Mouse (Mus musculus): ENCODE measurements at regions not wholly inside any gene's neighbourhood (a gene's known extent, or its start where the extent isn't known, plus 50 kb on each side); places are given as distances from the start of the nearest gene placed in this dataset.
"Not testable (repeated sequence)": the region's sequence is repeated elsewhere in the genome, so short reads cannot be mapped to it uniquely, and the experiment has no call there.

DNA sequence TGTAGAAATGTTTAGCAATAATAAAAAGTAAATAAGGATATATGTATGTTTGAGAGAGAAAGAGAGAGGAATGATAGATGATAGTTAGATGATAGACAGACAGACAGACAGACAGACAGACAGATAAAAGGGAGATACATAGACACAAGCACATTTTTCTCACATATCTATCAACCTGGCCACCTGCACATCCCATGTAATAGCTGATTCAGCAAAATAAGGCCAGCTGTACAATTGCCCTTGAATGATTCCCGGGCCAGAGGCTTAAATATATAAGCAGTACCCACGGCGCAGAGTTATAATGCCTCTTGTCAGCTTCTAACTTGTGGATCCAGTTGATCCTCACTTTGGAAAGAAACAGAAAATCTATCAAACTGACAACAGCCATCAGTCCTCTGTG lies 178.5 kb downstream of the Tmem114 start:
- DNase-seq = no peak

DNA sequence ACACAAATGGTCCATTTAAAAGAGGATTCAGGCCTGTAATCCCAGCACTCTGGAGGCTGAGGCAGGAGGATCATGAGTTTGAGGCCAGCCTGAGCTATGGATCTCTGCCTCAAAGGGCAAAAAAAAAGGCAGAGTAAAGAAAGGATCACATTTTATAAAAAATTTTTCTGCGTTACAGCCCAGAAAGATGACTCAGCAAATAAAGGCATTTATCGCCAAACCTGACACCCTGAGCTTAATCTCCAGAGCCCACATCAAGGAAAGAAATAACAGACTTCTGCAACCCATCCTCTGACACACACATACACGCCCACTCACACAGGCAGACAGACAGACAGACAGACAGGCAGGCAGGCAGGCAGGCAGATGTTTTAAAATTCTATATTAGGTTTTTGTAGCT lies 179.3 kb downstream of the Tmem114 start:
- DNase-seq = no peak

DNA sequence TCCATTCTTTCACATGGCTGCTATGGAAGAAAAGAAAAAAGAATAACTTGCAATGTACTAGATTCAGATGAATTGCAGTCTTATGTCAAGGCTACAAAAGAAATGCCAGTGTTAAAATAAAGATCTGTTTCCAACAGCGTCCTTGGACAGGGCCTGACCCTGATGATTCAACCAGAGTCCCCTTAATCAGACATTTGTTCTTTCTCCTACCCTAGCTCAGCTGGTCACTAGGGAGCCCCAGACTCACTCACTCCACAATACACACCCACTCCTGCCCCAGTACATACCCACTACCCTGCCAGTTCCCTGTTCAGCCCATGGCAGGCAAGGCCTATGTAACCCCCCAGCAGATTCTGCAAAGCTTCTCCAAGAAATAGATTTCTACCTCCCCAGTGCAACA lies 190.6 kb downstream of the Tmem114 start:
- no peak for DNase-seq

DNA sequence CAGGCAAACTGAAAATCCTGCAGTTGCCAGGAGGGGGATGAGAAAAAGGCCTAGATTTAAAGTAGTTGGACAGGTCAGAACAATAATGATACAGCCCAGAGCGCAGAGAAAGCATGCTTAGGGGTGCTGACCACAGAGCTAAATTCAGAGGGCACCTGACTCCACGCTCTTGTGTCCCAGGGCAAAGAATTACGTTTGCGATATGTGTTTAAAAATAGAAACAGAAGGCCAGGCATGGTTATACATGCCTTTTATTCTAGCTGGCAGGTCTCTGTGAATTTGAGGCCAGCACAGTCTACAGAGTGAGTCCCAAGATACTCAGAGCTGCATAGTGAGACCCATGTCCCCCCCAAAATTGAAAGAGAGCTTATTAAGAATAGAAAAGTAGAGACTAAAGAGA lies 192.9 kb downstream of the Tmem114 start:
- no peak for DNase-seq

DNA sequence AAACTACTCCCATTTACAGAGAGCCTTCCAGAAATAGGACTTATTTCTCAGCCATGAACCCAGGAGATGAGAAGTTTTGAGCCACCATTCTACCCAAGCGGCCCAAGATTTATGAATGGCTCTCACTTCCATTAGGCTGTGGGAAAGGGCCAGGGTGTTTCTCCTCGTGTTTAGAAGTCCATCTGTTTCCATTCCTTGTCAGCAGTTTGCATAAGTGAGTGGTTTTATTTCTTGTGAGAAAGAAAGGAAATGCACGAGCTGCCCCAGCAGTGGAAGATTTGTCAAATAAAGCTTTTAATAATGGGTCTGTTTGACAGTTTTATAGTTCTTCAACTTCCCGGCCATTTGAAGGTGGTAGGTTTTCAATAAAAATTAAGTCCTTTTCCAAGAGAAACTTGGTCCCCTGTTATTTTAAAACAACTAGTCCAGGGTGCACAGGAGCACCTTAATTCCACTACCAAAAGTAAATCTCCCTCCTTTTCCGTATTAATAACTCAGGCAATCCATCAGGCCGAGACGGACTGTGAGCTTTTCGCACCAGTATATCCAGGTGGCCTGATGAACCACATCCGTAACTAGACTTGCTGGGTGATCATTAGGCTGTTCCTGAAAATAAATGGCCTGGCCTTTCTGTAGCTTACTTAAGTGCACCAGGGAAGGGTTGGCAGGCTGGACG lies 201.2 kb downstream of the Tmem114 start:
- no peak for DNase-seq

DNA sequence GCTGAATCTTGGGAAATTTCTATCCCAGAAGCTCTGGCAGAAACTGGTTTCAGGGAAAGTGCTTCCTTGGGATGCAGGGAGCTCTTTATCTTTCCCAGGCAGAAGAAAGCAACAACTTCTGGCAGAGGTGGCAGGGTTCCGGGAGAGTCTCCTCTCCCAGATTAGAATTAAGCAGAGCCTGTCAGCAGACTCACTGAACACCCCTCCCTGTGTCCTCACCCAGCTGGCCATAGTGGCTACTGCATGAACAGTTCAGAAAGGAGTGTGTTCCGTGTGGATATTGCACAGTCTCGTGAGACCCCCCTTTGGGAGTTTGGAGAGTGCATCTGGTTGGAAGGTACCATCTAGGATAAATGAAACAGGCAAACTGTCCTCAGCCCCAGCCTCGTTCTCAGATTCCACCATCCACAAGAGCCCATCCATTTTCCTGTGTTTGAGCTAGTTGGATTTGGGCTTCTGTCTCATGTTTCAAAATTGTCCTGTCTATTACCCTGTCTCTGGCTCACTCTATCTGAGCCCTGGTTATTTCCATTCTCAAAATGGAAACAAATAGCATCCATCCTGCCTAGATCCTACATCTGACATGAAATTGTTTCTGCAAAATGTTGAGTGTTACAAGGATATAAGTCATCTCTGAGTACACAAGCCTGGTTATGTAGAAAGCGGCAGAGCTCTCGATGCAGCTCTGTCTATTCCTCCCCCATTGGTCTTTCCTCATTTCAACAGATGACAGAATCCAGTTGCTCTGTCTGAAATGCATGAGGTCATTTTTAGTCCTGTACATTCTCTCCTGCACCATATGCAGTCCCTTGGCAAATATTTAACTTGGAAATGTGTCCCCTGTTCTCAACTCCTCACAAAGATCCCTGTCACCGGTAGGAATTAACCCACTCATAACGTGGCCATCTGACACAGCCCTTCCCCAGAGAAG lies 216.4 kb downstream of the Tmem114 start:
- no peak for DNase-seq

DNA sequence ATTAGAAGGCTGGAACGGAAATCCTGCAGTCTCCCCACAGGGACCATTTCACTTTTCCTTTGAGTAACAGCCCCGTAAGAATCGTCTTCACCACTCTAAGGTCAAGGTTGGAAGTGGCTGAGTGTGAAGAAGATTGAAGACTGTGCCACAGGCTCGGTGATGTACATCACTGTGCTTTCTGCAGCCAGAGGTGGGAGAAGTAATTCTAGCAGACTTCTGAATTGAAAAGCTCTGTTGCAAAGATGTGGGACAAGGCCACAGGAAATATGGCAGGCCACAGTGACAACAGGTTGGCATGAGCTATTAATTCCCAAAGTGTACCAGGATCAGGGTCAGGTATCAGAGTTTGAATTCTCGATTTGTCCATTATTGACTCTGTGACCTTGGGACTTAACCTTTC lies 219.9 kb downstream of the Tmem114 start:
- no peak for DNase-seq

DNA sequence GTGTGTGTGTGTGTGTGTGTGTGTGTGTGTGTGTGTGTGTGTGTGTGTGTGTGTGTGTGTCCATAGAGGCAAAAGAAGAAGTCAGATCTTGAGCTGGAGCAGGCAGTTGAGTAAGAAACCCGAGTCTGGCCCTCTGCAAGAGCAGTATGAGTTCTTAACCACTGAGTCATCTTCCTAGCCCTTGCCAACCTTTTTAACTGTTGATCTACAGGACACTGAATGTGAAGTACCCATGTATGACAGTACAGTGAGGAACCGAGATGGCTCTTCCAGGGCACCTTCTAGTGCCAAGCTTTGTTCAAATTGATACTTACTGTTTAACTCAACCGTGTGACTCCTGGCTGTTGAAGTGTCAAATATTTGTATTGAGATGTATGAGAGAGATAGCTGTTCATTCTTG lies 223.6 kb downstream of the Tmem114 start:
- no peak for DNase-seq

DNA sequence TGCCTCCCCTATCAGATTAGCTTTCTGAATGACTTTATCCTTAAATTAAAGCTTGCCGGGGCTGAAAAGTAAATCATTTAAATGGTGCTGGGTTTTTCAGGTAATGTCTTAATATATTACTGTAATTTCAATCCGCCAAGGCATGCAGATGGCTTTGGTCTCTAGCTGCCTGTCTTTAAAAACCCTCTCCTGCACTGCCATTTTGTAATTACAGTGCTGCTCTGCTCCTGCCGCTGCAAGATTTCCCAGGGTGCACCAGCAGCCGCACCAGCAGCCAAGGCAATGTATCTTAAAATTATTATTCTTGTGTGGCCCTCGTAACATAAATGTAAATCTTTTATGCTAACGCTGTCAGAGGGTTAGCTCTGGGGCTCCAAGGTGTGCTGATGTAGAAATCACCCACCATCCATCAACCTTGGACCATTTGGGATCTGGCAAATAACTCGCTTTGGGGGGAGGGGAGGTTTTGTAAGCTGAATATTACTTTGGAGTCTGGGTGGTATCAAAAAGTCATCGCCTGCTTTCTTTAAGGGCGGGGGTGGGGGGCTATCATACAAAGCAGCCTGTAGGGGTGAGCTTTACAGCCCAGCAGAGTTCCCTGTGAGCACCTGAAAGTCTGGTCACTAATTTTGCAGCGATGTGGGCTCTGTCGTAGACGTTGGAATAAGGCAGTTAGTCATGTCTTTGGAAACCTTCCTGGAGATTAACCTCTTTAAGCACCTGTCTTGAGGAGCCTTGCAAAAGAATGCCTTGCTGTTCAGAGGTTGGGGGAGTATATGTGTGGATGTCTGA lies 226.0 kb downstream of the Tmem114 start:
- DNase-seq = no peak

DNA sequence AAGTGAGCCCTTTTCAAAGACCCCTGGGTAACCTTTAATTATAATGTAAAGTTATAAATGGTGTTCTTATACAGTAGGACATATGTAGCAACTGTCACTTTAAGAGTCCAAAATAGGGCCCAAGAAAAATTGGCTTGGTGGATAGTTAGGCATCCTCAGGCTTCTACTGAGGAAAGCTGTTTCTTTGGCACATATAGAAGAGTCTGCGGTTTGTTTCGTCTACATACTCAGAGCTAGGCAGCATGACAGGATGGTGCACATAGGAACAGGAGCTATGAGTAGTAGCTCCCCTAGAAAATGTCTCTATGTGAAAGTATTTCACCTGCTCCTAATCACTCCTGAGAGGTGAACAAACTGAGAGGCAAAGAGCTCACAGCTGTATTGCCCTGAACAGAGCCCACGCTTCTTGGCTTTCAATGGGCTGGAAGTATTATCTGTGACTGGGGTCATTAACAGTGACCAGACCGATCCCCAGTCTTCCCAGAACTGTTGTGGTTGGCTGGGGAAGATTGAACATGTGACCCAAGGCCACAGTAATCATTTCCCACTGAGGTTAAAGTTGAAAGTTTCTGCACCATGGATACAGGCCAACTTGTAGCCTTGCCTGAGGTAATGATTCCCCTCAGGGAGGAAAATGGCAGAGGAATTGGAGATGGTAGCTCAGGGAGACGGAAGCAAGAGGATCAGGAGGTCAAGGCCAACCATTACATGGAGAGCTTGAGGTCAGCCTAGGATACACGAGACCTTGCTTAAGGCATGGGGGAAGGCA lies 235.3 kb downstream of the Tmem114 start:
- peak; percentile 3 for DNase-seq

DNA sequence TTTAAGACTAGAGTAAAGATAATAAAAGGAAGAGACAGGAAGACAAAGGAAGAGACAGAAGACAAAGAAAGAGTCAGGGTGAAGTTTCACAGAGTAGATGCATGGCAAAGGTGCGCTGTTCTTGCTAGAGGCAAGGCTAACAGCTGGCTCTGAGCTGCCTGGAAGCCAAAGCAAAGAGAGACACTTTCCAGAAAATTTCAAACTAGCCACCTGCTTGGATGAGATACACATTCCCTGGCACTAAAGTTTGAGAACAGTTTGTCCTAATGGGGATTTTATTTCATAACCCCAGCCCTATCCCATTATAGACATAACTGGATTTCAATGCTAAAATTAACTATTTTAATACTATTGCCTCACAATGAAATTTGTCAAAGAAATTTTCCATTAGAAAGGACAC lies 235.9 kb downstream of the Tmem114 start:
- no peak for DNase-seq

DNA sequence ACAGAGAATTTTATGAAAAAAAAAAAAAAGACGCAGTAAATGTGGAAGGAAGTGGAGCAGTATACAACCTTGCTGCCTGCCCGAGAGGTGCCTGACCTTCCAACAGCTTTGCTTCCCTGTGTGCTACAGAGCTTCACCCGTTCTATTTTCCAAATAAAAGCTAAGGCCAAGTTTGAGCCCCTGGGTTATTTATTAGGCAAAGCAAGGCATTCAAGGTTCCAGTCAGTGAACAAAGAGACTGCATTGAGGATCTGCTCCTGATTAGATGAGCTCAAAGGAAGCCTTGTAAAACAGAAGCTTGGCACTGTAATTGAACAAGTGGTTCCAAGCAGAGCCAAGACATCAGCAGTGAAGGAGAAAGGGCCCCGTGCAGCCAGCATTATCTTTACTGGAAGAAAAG lies 236.4 kb downstream of the Tmem114 start:
- DNase-seq = no peak

DNA sequence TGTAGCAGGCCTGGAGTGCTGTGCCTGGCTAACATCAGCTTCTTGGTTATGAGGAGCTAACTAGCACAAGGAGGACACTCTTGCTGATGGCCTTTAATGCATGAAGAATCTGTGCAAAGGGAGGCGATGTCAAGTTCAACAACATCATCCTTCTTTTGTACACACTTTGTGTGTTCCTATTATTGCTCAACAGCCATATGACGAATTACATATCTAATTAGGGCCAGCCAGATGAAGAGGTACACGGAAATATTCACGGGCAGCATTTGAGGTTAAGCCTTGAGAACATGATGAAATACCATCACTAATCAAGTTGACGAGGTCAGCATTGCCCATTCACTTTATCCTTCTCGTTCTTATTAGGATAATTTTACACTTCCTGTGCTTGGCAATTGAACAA lies 240.2 kb downstream of the Tmem114 start:
- DNase-seq = no peak

DNA sequence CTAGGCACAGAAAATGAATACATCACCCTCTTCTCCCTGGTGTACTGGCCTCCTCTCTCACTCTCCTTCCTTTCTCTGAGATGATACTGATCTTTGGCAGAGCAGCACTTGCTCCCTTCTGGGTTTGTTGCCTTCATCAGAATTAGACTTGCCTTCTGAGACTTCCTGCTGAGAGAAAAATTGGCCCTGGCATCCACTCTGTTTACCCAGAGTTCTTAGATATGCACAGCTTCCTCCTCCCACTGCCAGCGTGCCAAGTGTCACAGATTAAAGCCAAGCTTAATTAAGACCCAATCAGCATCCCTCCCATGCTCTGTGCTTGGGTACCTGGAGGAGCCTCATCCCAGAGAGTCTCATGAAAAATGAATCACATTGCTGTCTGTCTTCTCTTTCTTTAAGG lies 246.0 kb downstream of the Tmem114 start:
- DNase-seq = no peak

DNA sequence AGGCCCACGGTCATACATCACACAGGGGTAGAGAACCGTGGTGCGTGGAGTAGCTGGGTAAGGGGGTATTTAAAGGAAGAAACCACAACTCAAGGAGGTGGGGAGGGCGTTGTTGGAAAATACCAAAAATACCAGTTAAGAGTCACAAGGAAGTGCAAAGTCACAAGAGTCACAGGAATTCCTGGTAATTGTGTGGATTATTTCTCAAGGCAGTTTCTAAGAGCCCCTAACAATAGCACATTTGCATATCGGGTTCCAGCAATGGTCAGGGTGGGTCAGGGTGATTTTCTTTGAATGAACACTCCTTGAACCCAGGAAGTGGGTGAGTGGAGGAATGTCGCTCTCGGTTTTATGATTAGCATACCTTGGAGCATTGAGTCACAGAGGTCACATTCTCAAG lies 247.7 kb downstream of the Tmem114 start:
- DNase-seq = not testable (repeated sequence)

DNA sequence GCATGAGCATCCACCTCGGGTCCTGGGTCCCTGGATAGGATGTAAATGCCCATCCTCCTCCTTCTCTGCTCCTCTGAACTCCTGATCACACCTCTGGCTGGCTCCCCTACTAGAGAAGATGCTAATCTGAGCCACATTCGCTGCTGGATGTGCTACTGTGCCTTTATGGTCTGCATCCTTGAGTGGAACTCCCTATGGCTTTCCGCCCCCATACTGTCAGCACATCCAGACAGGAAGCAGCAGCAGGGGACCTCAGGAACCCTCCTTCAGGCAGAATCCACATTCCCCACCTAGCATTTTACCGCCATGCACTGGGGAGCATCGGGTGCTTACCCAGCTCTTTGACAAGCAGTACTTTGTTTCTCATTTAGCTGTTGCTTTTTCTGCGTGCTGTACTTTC lies 248.8 kb downstream of the Tmem114 start:
- no peak for DNase-seq

Data from kidney, adult 18-20 months (tissue).